Mouse (Mus musculus) small intestine, adult 2 months (tissue): ENCODE results near the gene Casp14.

Source experiments
- CTCF ChIP-seq: fragments of 200-500 bp; IDR thresholded peaks from 2 replicates; pipeline ENCODE4 v1.5.1; 2012; ENCODE audit warnings: low read depth, mild to moderate bottlenecking, control low read depth, inconsistent platforms, low read length, moderate library complexity, mixed read lengths; ENCODE audit not compliant: insufficient replicate concordance, insufficient read length; ENCODE audit errors: extremely low read depth
- POLR2A ChIP-seq: fragments of 200-500 bp; IDR thresholded peaks from 2 replicates; pipeline ENCODE4 v1.6.1; 2012; ENCODE audit warnings: low read depth, mild to moderate bottlenecking, control low read depth, inconsistent platforms, low read length, moderate library complexity

GRCm38 (mm10) chr10:78689973-78690372, 28.1 kb downstream of the Casp14 start:
- TF ChIP-seq POLR2A (no peak), CTCF (no peak)
